Mouse (Mus musculus) kidney, adult 9 months (tissue): Measurements from ENCODE around the gene Phactr2.

Experiments
- DNase-seq: peaks from one replicate; pipeline ENCODE4 v3.0.0; 2022

Gene Phactr2

GRCm38 (mm10) chr10:13259251-13259650, 215.0 kb downstream of the Phactr2 start:
- no peak for DNase-seq

- DNase-seq: peak; percentile 38
Measured at GRCm38 (mm10) chr10:13256196-13256595, 218.0 kb downstream of the Phactr2 start.

- no peak for DNase-seq
Measured at GRCm38 (mm10) chr10:13250280-13250679, 223.9 kb downstream of the Phactr2 start.

GRCm38 (mm10) chr10:13249126-13249525, 225.1 kb downstream of the Phactr2 start:
- DNase-seq: no peak

- DNase-seq: no peak
Measured at GRCm38 (mm10) chr10:13245714-13246113, 228.5 kb downstream of the Phactr2 start.

GRCm38 (mm10) chr10:13244192-13244591, 230.0 kb downstream of the Phactr2 start:
- no peak for DNase-seq

- DNase-seq: no peak
Measured at GRCm38 (mm10) chr10:13240431-13240830, 233.8 kb downstream of the Phactr2 start.

- no peak for DNase-seq
Measured at GRCm38 (mm10) chr10:13238188-13238587, 236.0 kb downstream of the Phactr2 start.

GRCm38 (mm10) chr10:13236866-13237265, 237.3 kb downstream of the Phactr2 start:
- no peak for DNase-seq

- no peak for DNase-seq
Measured at GRCm38 (mm10) chr10:13234503-13234902, 239.7 kb downstream of the Phactr2 start.

- DNase-seq: no peak
Measured at GRCm38 (mm10) chr10:13233941-13234340, 240.3 kb downstream of the Phactr2 start.

GRCm38 (mm10) chr10:13233143-13233622, 241.0 kb downstream of the Phactr2 start:
- DNase-seq: no peak

GRCm38 (mm10) chr10:13232443-13233142, 241.6 kb downstream of the Phactr2 start:
- DNase-seq: no peak

GRCm38 (mm10) chr10:13230716-13231115, 243.5 kb downstream of the Phactr2 start:
- DNase-seq: no peak

- no peak for DNase-seq
Measured at GRCm38 (mm10) chr10:13225377-13226063, 248.7 kb downstream of the Phactr2 start.

GRCm38 (mm10) chr10:13222135-13222534, 252.1 kb downstream of the Phactr2 start:
- DNase-seq: no peak

- DNase-seq: no peak
Measured at GRCm38 (mm10) chr10:13220061-13220460, 254.2 kb downstream of the Phactr2 start.

- DNase-seq: no peak
Measured at GRCm38 (mm10) chr10:13213956-13214355, 260.3 kb downstream of the Phactr2 start.

- DNase-seq: no peak
Measured at GRCm38 (mm10) chr10:13212829-13213228, 261.4 kb downstream of the Phactr2 start.

GRCm38 (mm10) chr10:13212326-13212725, 261.9 kb downstream of the Phactr2 start:
- DNase-seq: no peak

GRCm38 (mm10) chr10:13209930-13210637, 264.1 kb downstream of the Phactr2 start:
- no peak for DNase-seq

- no peak for DNase-seq
Measured at GRCm38 (mm10) chr10:13209506-13209905, 264.7 kb downstream of the Phactr2 start.

- DNase-seq: no peak
Measured at GRCm38 (mm10) chr10:13209061-13209460, 265.2 kb downstream of the Phactr2 start.
